Mouse (Mus musculus) midbrain, embryonic 11.5 days (tissue): ENCODE data around the gene Ttn. TPM values are rescaled to one million over a fixed set of nuclear protein-coding genes. Genes with fewer than 3 reads are reported as not detected.
"Not testable (repeated sequence)": the region's sequence is repeated elsewhere in the genome, so short reads cannot be mapped to it uniquely, and the experiment has no call there.

ENCODE experiments used
- ATAC-seq: fragments of 200-750 bp; cut with Nextera tagmentation; 2 replicates; pipeline ENCODE4 v1.8.0; 2017; ENCODE audit warnings: moderate TSS enrichment, moderate library complexity; ENCODE audit not compliant: low FRiP score
- DNase-seq: peaks from one replicate; pipeline ENCODE4 v3.0.0; 2015; ENCODE audit warnings: low spot score; ENCODE audit errors: missing footprints
- H3K27ac ChIP-seq: fragments of 300-500 bp; sonication (generic); 2 replicates; pipeline ENCODE4 v1.5.1; 2014; ENCODE audit warnings: low read depth, low read length
- H3K27me3 ChIP-seq: fragments of 300-500 bp; sonication (generic); 2 replicates; pipeline ENCODE4 v1.6.1; 2014; ENCODE audit warnings: mild to moderate bottlenecking, low read length, moderate library complexity, mixed read lengths; ENCODE audit not compliant: control insufficient read depth, insufficient read depth
- H3K36me3 ChIP-seq: fragments of 300-500 bp; sonication (generic); 2 replicates; pipeline ENCODE4 v1.6.1; 2014; ENCODE audit warnings: mild to moderate bottlenecking, low read length, moderate library complexity, mixed read lengths; ENCODE audit not compliant: control insufficient read depth, insufficient read depth
- H3K4me1 ChIP-seq: fragments of 300-500 bp; sonication (generic); 2 replicates; pipeline ENCODE4 v1.6.1; 2014; ENCODE audit warnings: low read length; ENCODE audit not compliant: control insufficient read depth, insufficient read depth
- H3K4me2 ChIP-seq: fragments of 300-500 bp; sonication (generic); 2 replicates; pipeline ENCODE4 v1.6.1; 2014; ENCODE audit warnings: mild to moderate bottlenecking, moderate library complexity
- H3K4me3 ChIP-seq: fragments of 300-500 bp; sonication (generic); 2 replicates; pipeline ENCODE4 v1.5.1; 2014; ENCODE audit warnings: low read depth, low read length
- H3K9ac ChIP-seq: fragments of 300-500 bp; sonication (generic); 2 replicates; pipeline ENCODE4 v1.6.1; 2014; ENCODE audit warnings: low read length
- H3K9me3 ChIP-seq: fragments of 300-500 bp; sonication (generic); 2 replicates; pipeline ENCODE4 v1.6.1; 2016; ENCODE audit warnings: low read length; ENCODE audit not compliant: control insufficient read depth
- whole genome bisulfite sequencing: fragments of 180-500 bp; shearing (Covaris S2); extraction: QIAGEN DNeasy Blood & Tissue Kit; methylation state at CpG from one replicate; pipeline ENCODE4 v1.1.7; 2014; 5-methylcytosine and 5-hydroxymethylcytosine counted together
- polyA plus RNA-seq: library from polyadenylated mRNA; unstranded; fragments of >200 nt; fragmentation: Nextera tagmentation; extraction: Ambion mirVana; gene quantifications from 2 replicates; pipeline ENCODE4 v1.2.1, GENCODE M21; 2014

Ttn gene
- polyA plus RNA-seq: 0.04 TPM in 2 replicates

- ATAC-seq: no peak
- no peaks in the 10 kb centered on the region for H3K27me3 ChIP-seq
- WGBS: 86% methylated on average over 18 of the region's 18 CpGs
- no peaks in the 10 kb centered on the region for H3K9me3 ChIP-seq
- H3K36me3 ChIP-seq: no peaks in the 10 kb centered on the region
- H3K9ac ChIP-seq: no peak within 1 kb of the TSS
- H3K4me3 ChIP-seq: no peak within 1 kb of the TSS
- no peak within 1 kb of the TSS for H3K27ac ChIP-seq
- no peak within 1 kb of the TSS for H3K4me2 ChIP-seq
- DNase-seq: no peak
- 0 out of 2 replicates have a peak, but pooled peaks cover 3% of the 10 kb centered on the region for H3K4me1 ChIP-seq
Measured at GRCm38 (mm10) chr2:76982391-76983145, at the start of gene Ttn. Ttn (minus strand) TSS chr2:76982547.

GRCm38 (mm10) chr2:77020649-77021048, 38.3 kb upstream of the Ttn start:
- 76% methylated on average over 2 of the region's 2 CpGs for WGBS
- no peaks in the 10 kb centered on the region for H3K4me1 ChIP-seq

GRCm38 (mm10) chr2:77017735-77018134, 35.4 kb upstream of the Ttn start:
- DNase-seq: no peak
- Histone ChIP-seq H3K4me2 (no peak overlapping the region), H3K9ac (no peak overlapping the region), H3K36me3 (no peaks in the 10 kb centered on the region), H3K9me3 (no peaks in the 10 kb centered on the region), H3K4me1 (no peaks in the 10 kb centered on the region), H3K4me3 (no peak overlapping the region), H3K27ac (no peak overlapping the region), H3K27me3 (no peaks in the 10 kb centered on the region)
- ATAC-seq: no peak
- 85% methylated on average over 4 of the region's 4 CpGs for WGBS

More at GRCm38 (mm10) chr2:77020649-77021048, 38.3 kb upstream of the Ttn start:
- DNase-seq: no peak
- Histone ChIP-seq H3K4me2 (no peak overlapping the region), H3K9ac (no peak overlapping the region), H3K27me3 (no peaks in the 10 kb centered on the region), H3K27ac (no peak overlapping the region), H3K4me3 (no peak overlapping the region), H3K36me3 (no peaks in the 10 kb centered on the region), H3K9me3 (no peaks in the 10 kb centered on the region)
- ATAC-seq: no peak

DNA sequence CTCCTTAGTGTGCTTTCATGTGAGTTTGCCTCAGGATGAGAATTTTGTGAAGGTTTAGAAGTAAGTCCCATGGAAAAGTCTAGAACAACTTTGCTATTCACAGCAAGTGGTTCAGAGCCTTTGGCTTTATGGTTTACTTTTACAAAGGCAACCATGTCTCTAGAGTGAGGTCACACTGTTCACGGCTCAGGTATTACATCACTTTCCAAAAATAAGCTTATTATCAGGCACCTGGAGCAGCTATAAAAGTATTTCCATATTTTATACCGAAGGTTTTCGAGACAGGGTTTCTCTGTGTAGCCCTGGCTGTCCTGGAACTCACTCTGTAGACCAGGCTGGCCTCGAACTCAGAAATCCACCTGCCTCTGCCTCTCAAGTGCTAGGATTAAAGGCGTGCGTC, 31.1 kb upstream of the Ttn start:
- not testable (repeated sequence) for ATAC-seq

DNA sequence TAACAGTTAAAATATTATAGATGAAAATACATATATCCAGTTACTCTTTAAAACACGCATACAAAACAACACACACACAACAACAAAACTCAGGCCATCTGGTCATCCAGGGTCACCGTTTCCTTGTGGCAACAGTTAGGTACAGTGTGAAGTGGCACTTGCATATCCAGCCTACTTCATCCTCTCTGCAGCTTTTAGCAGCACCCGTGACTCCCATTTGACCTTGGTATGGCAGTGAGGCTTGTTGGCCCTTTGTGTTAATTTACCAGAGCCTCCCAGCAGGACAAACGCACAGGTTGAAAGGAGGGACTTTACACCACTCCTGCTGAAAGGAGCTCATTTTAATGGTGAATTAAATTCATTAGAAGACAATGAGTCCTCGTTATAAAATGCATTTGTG, 29.6 kb upstream of the Ttn start:
- Histone ChIP-seq H3K27ac (no peak overlapping the region), H3K27me3 (no peaks in the 10 kb centered on the region), H3K4me1 (no peaks in the 10 kb centered on the region), H3K9ac (no peak overlapping the region), H3K4me2 (no peak overlapping the region), H3K9me3 (no peaks in the 10 kb centered on the region), H3K36me3 (no peaks in the 10 kb centered on the region), H3K4me3 (no peak overlapping the region)
- DNase-seq (no peak), ATAC-seq (no peak)
- 68% methylated on average over 5 of the region's 5 CpGs for WGBS

More for the DNA sequence above, 31.1 kb upstream of the Ttn start:
- H3K4me2 ChIP-seq, H3K27me3 ChIP-seq, DNase-seq, H3K9ac ChIP-seq, H3K4me3 ChIP-seq, H3K9me3 ChIP-seq, H3K4me1 ChIP-seq, H3K27ac ChIP-seq, H3K36me3 ChIP-seq: not testable (repeated sequence)
- 92% methylated on average over 6 of the region's 6 CpGs for WGBS

DNA sequence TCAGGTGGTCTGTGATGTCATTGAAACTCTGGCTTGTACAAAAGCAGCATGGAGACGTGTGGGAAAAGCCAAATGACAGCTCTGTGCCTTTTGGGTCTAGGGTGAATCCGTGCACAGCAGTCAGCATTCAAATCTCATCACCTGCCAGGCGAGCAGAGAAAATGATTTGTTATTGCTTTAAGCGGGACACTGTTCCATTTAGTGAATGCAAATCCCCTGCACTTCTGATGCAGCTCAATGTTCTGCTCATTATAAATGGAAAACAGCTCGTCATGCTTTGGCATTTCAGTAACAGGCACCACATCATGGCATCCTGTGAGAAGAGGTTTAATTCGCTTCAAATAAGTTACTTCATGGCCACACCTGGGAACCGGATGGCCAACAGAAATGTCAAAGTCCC, 24.7 kb upstream of the Ttn start:
- Histone ChIP-seq H3K36me3 (no peaks in the 10 kb centered on the region), H3K4me3 (no peak overlapping the region), H3K27ac (no peak overlapping the region), H3K4me2 (no peak overlapping the region), H3K9me3 (no peaks in the 10 kb centered on the region), H3K4me1 (no peaks in the 10 kb centered on the region), H3K9ac (no peak overlapping the region), H3K27me3 (no peaks in the 10 kb centered on the region)
- DNase-seq: no peak
- 72% methylated on average over 7 of the region's 7 CpGs for WGBS
- ATAC-seq: no peak

DNA sequence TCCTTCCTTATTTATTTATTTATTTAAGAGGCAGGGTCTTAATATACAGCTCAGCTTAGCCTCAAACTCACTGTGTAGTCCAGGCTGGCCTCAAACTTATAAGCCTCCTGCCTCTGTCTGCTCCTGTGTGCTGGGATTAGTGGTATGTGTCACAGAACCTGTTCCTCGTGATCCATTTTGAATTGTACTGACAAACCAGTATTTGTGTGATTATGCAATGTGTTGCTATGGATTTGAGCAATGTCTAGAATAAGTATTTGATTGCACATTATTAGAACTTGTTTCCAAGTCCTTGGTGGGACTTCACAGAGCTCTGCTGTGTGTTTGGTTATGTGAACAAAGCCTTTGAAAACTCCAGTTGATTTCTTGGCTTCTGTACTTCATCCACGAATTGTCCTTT, 20.8 kb upstream of the Ttn start:
- Histone ChIP-seq H3K36me3 (no peaks in the 10 kb centered on the region), H3K4me1 (no peaks in the 10 kb centered on the region)
- 77% methylated on average over 2 of the region's 2 CpGs for WGBS

DNA sequence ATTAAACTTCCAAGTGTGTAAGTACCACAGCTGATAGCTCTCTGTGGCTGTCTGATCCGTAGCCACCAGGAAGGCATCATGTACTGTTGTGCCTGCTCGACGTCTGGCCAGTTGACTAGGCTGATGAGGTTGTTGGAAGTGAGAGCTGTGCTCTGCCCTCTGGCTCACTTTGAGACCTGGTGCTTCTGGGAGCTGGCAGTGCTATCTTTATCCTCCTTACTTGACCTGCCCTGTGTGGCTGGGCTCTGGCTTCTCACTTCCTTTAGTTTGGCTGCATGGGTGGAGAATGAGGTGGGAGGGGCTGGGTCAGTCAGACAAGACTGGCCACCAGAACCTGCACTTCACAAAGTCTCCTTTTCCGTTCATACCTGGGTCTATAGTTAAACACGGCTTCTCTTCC, 16.0 kb upstream of the Ttn start:
- Histone ChIP-seq H3K4me1 (no peaks in the 10 kb centered on the region), H3K4me2 (no peak overlapping the region), H3K27ac (no peak overlapping the region), H3K9ac (no peak overlapping the region), H3K9me3 (no peaks in the 10 kb centered on the region), H3K36me3 (no peaks in the 10 kb centered on the region), H3K4me3 (no peak overlapping the region), H3K27me3 (no peaks in the 10 kb centered on the region)
- ATAC-seq (no peak), DNase-seq (no peak)
- 75% methylated on average over 5 of the region's 5 CpGs for WGBS

More for the DNA sequence above, 20.8 kb upstream of the Ttn start:
- no peak for DNase-seq
- H3K9me3 ChIP-seq: no peaks in the 10 kb centered on the region
- ATAC-seq: no peak
- no peak overlapping the region for H3K4me2 ChIP-seq
- no peaks in the 10 kb centered on the region for H3K27me3 ChIP-seq
- H3K4me3 ChIP-seq: no peak overlapping the region
- H3K9ac ChIP-seq: no peak overlapping the region
- no peak overlapping the region for H3K27ac ChIP-seq

- H3K9ac ChIP-seq: no peak overlapping the region
- no peak for ATAC-seq
Measured at GRCm38 (mm10) chr2:76992493-76993201, 10.3 kb upstream of the Ttn start.

More at GRCm38 (mm10) chr2:76992493-76993201, 10.3 kb upstream of the Ttn start:
- Histone ChIP-seq H3K27ac (no peak overlapping the region), H3K4me2 (no peak overlapping the region), H3K27me3 (no peaks in the 10 kb centered on the region), H3K4me3 (no peak overlapping the region), H3K4me1 (no peaks in the 10 kb centered on the region), H3K9me3 (no peaks in the 10 kb centered on the region), H3K36me3 (no peaks in the 10 kb centered on the region)
- DNase-seq: no peak
- 89% methylated on average over 5 of the region's 5 CpGs for WGBS
